ENCODE assay signal across 23 mouse cellular contexts in the genomic region with DNA sequence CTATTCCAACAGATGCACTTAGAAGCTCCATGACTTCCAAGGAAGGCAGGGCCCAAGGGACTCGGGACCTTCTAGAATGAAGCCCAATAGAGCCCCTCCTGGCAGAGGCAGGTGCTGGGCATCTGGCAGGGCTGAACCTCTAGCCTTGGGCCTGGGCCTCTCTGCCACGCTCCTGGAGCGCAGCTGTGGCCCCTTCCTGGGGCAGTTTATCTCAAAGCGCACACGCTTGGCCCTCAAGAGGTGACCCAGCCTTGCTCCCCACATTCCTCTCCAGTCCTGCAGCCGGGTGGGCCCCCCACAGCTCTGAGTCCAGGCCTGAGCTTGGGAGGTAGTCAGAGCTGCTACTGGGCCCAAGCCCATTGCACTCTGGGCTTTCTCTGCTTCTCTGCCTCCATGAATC. TPM values are rescaled to one million over a fixed set of nuclear protein-coding genes. Genes with fewer than 3 reads are reported as not detected.
DNase-seq lines count a peak whose midpoint lies in the region; ATAC-seq lines count a peak whose summit lies in the region.
"Had no signal": no experiment of that assay in that cellular context is flagged by ENCODE, and none has a peak within 500 bp of the region (broad histone marks: within the 10 kb centered on the region; RNA-seq: fewer than 3 reads in every experiment).

No protein-coding gene starts in this region.

- no peak overlapping the region for H3K9ac ChIP-seq in hindbrain, embryonic 13.5 days
- H3K9ac ChIP-seq: limb, embryonic 13.5 days had no signal

- peaks cover 46% of the 10 kb centered on the region for H3K4me1 ChIP-seq in hindbrain, embryonic 10.5 days (replicated peaks)
- peaks cover 14% of the 10 kb centered on the region for H3K4me1 ChIP-seq in hindbrain, embryonic 13.5 days (replicated peaks)

- no peak for ATAC-seq in hindbrain, embryonic 13.5 days (ENCODE audit: low FRiP score)
- ATAC-seq: forebrain, embryonic 14.5 days; intestine, postnatal 0 days had no signal

- no peak overlapping the region for H3K4me2 ChIP-seq in hindbrain, embryonic 13.5 days
- H3K4me2 ChIP-seq: heart, embryonic 11.5 days; limb, embryonic 13.5 days had no signal

- H3K27me3 ChIP-seq in hindbrain, embryonic 10.5 days (ENCODE audit: insufficient read depth, poor library complexity, severe bottlenecking), result peaks cover 17% of the 10 kb centered on the region
- peaks cover 9% of the 10 kb centered on the region for H3K27me3 ChIP-seq in hindbrain, embryonic 13.5 days

- DNase-seq in adrenal gland, adult (ENCODE audit: inconsistent age in 2 of 2, low spot score in 1 of 2), result peak; percentile 62 to 79
- DNase-seq in adrenal gland, postnatal 10 days, result no peak
- DNase-seq in hindbrain, embryonic 10.5 days (ENCODE audit: low spot score), result no peak
- peak; percentile 73 for DNase-seq in ovary, adult 18-20 months (ENCODE audit: low spot score)
- no peak for DNase-seq in ovary, postnatal 10 days (ENCODE audit: low spot score)
- no peak for DNase-seq in layer of hippocampus, adult 11-12 months (ENCODE audit: low spot score)
- DNase-seq: cerebellum, adult 8-10 months; gastrocnemius, postnatal 10 days; heart, postnatal 10 days; kidney, postnatal 36 days; lung, adult 18-20 months; lung, postnatal 4 days; right cerebral cortex, postnatal 25 days; spleen, adult 18-20 months; thymus, postnatal 14 days had no signal

- H3K36me3 ChIP-seq in hindbrain, embryonic 10.5 days, result peaks cover 4% of the 10 kb centered on the region; the same call in 1 of the 2 replicates
- H3K36me3 ChIP-seq in hindbrain, embryonic 13.5 days, result no peaks in the 10 kb centered on the region; the same call in 1 of the 2 replicates
- H3K36me3 ChIP-seq: limb, embryonic 13.5 days had no signal

- no peaks in the 10 kb centered on the region for H3K9me3 ChIP-seq in hindbrain, embryonic 10.5 days
- H3K9me3 ChIP-seq in hindbrain, embryonic 13.5 days, result no peaks in the 10 kb centered on the region
- H3K9me3 ChIP-seq: limb, embryonic 13.5 days had no signal

- no peak overlapping the region for H3K4me3 ChIP-seq in hindbrain, embryonic 10.5 days
- no peak overlapping the region for H3K4me3 ChIP-seq in hindbrain, embryonic 13.5 days
- H3K4me3 ChIP-seq: limb, embryonic 13.5 days had no signal

- peak overlapping the region; percentile 50 for H3K27ac ChIP-seq in hindbrain, embryonic 10.5 days
- H3K27ac ChIP-seq in hindbrain, embryonic 13.5 days, result no peak overlapping the region
- H3K27ac ChIP-seq: limb, embryonic 13.5 days had no signal

- 79% methylated on average over 6 of the region's 6 CpGs for WGBS in hindbrain, embryonic 10.5 days
- 79% methylated on average over 6 of the region's 6 CpGs for WGBS in hindbrain, embryonic 13.5 days

RNA-seq across cellular contexts. Expression of a gene that starts 5.0 kb away (rescaled TPM):
- 100 to 1,000 TPM; 221 to 331 TPM for total RNA-seq in adrenal gland, postnatal 10 days (2021)
- polyA plus RNA-seq in hindbrain, embryonic 10.5 days (2016; fragmentation: Nextera tagmentation; extraction: Ambion mirVana), result 0.07 and 0.15 TPM in 2 replicates
- 0.09 TPM in 1 of 2 replicates, not detected in the other for polyA plus RNA-seq in hindbrain, embryonic 13.5 days (2015; fragmentation: Nextera tagmentation; extraction: Ambion mirVana)
- total RNA-seq: gastrocnemius, postnatal 10 days; granulocyte monocyte progenitor cell, adult 5-6 weeks; left cerebral cortex, postnatal 14 days had no signal
- polyA plus RNA-seq: heart, embryonic 11.5 days; limb, embryonic 13.5 days; neural tube, embryonic 14.5 days had no signal

Comparison
In these comparisons a context has a peak if more than half of its experiments do, and no peak if none do; other contexts are left out.
1. DNase-seq: peak in adrenal gland, adult (2 of 2) and ovary, adult 18-20 months (single experiment); none in adrenal gland, postnatal 10 days (single experiment), hindbrain, embryonic 10.5 days (single experiment), ovary, postnatal 10 days (single experiment) and layer of hippocampus, adult 11-12 months (single experiment).